Mouse (Mus musculus) lung, embryonic 16.5 days (tissue): ENCODE measurements at regions not wholly inside any gene's neighbourhood (a gene's known extent, or its start where the extent isn't known, plus 50 kb on each side); places are given as distances from the start of the nearest gene placed in this dataset.

Source experiments
- ATAC-seq: fragments of 200-750 bp; cut with Nextera tagmentation; 2 replicates; pipeline ENCODE4 v1.8.0; 2017; ENCODE audit warnings: low read depth, mild to moderate bottlenecking, moderate library complexity
- H3K27ac ChIP-seq: fragments of 300-500 bp; sonication (generic); 2 replicates; pipeline ENCODE4 v1.5.1; 2014; ENCODE audit warnings: mild to moderate bottlenecking, control low read depth, low read length
- H3K27me3 ChIP-seq: fragments of 300-500 bp; sonication (generic); 2 replicates; pipeline ENCODE4 v1.6.1; 2014; ENCODE audit warnings: low read depth, low read length, mixed read lengths; ENCODE audit not compliant: control insufficient read depth, insufficient read depth
- H3K36me3 ChIP-seq: fragments of 300-500 bp; sonication (generic); 2 replicates; pipeline ENCODE4 v1.6.1; 2014; ENCODE audit warnings: low read length; ENCODE audit not compliant: control insufficient read depth, insufficient read depth
- H3K4me1 ChIP-seq: fragments of 300-500 bp; sonication (generic); replicated peaks from 2 replicates; pipeline ENCODE4 v1.6.1; 2014; ENCODE audit warnings: low read length, mixed read lengths; ENCODE audit not compliant: control insufficient read depth, insufficient read depth
- H3K4me2 ChIP-seq: fragments of 300-500 bp; sonication (generic); 2 replicates; pipeline ENCODE4 v1.6.1; 2014; ENCODE audit warnings: low read depth, low read length, control low read depth
- H3K4me3 ChIP-seq: fragments of 300-500 bp; sonication (generic); 2 replicates; pipeline ENCODE4 v1.5.1; 2014; ENCODE audit warnings: mild to moderate bottlenecking, low read length, control low read depth
- H3K9ac ChIP-seq: fragments of 300-500 bp; sonication (generic); 2 replicates; pipeline ENCODE4 v1.6.1; 2014; ENCODE audit warnings: low read length, control low read depth
- H3K9me3 ChIP-seq: fragments of 300-500 bp; sonication (generic); 2 replicates; pipeline ENCODE4 v1.6.1; 2016; ENCODE audit warnings: low read length; ENCODE audit not compliant: control insufficient read depth
- WGBS: fragments of 180-500 bp; shearing (Covaris S2); extraction: QIAGEN DNeasy Blood & Tissue Kit; methylation state at CpG from one replicate; pipeline ENCODE4 v1.1.7; 2014; 5-methylcytosine and 5-hydroxymethylcytosine counted together

- 37% methylated on average over 21 of the region's 21 CpGs for WGBS
- ATAC-seq = 0 out of 2 replicates have a peak, but pooled peaks have one; percentile 26
- H3K9ac ChIP-seq = no peak overlapping the region
- H3K4me3 ChIP-seq = no peak overlapping the region
- H3K27me3 ChIP-seq = no peaks in the 10 kb centered on the region
- H3K4me2 ChIP-seq = 0 out of 2 replicates have a peak overlapping the region, but pooled peaks have one; percentile 12
- H3K9me3 ChIP-seq = no peaks in the 10 kb centered on the region
- H3K36me3 ChIP-seq = no peaks in the 10 kb centered on the region
- no peaks in the 10 kb centered on the region for H3K4me1 ChIP-seq
- no peak overlapping the region for H3K27ac ChIP-seq
These were observed 292.3 kb downstream of the Sec16b start for GRCm38 (mm10) chr1:157798561-157799553.

GRCm38 (mm10) chr1:157801151-157801550, 294.6 kb downstream of the Sec16b start:
- 67% methylated on average over 3 of the region's 3 CpGs for WGBS

DNA sequence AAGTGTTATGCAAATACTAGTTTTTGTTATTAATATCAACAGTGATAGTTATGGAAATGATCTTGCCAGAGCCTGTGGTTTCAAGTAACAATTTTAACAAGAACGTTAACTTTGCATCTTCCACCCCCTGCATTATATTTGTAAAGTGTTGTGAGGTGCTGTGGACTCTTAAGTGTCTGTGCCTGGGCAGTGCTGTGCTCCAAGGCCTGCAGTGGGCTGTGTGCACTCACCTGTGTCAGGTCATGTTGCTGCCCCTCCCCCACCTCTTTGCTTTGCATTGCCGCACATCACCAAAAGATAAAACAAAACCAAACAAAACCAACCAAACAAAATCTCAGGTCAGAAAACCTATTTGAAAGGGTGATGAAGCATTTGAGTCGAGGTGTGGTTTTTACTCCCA, 297.7 kb downstream of the Sec16b start:
- no peak for ATAC-seq
- H3K4me2 ChIP-seq = no peak overlapping the region
- H3K4me3 ChIP-seq = no peak overlapping the region
- H3K27me3 ChIP-seq = no peaks in the 10 kb centered on the region
- no peaks in the 10 kb centered on the region for H3K4me1 ChIP-seq
- 67% methylated on average over 3 of the region's 3 CpGs for WGBS
- no peaks in the 10 kb centered on the region for H3K36me3 ChIP-seq
- no peak overlapping the region for H3K9ac ChIP-seq
- H3K27ac ChIP-seq = no peak overlapping the region
- no peaks in the 10 kb centered on the region for H3K9me3 ChIP-seq

More at GRCm38 (mm10) chr1:157801151-157801550, 294.6 kb downstream of the Sec16b start:
- no peak for ATAC-seq
- Histone ChIP-seq H3K27ac (no peak overlapping the region), H3K36me3 (no peaks in the 10 kb centered on the region), H3K27me3 (no peaks in the 10 kb centered on the region), H3K4me3 (no peak overlapping the region), H3K4me1 (no peaks in the 10 kb centered on the region), H3K9me3 (no peaks in the 10 kb centered on the region), H3K9ac (no peak overlapping the region), H3K4me2 (no peak overlapping the region)

GRCm38 (mm10) chr1:157806296-157806695, 299.8 kb downstream of the Sec16b start:
- WGBS = 70% methylated on average over 1 of the region's 1 CpGs
- H3K9me3 ChIP-seq = no peaks in the 10 kb centered on the region
- ATAC-seq = no peak
- H3K9ac ChIP-seq = no peak overlapping the region
- H3K27ac ChIP-seq = no peak overlapping the region
- no peaks in the 10 kb centered on the region for H3K36me3 ChIP-seq
- no peak overlapping the region for H3K4me2 ChIP-seq
- no peaks in the 10 kb centered on the region for H3K27me3 ChIP-seq
- H3K4me3 ChIP-seq = no peak overlapping the region
- no peaks in the 10 kb centered on the region for H3K4me1 ChIP-seq

- no peaks in the 10 kb centered on the region for H3K27me3 ChIP-seq
- ATAC-seq = no peak
- no peaks in the 10 kb centered on the region for H3K36me3 ChIP-seq
- H3K27ac ChIP-seq = no peak overlapping the region
- no peak overlapping the region for H3K9ac ChIP-seq
- no peaks in the 10 kb centered on the region for H3K4me1 ChIP-seq
- H3K4me2 ChIP-seq = no peak overlapping the region
- H3K4me3 ChIP-seq = no peak overlapping the region
- no peaks in the 10 kb centered on the region for H3K9me3 ChIP-seq
- WGBS = 77% methylated on average over 8 of the region's 8 CpGs
These were observed 303.3 kb downstream of the Sec16b start for GRCm38 (mm10) chr1:157809674-157810471.

- Histone ChIP-seq H3K27me3 (no peaks in the 10 kb centered on the region), H3K9ac (no peak overlapping the region), H3K4me3 (no peak overlapping the region), H3K9me3 (no peaks in the 10 kb centered on the region), H3K36me3 (no peaks in the 10 kb centered on the region), H3K27ac (no peak overlapping the region), H3K4me1 (no peaks in the 10 kb centered on the region), H3K4me2 (no peak overlapping the region)
- ATAC-seq = no peak
These were observed 304.1 kb downstream of the Sec16b start for GRCm38 (mm10) chr1:157810657-157811056.

DNA sequence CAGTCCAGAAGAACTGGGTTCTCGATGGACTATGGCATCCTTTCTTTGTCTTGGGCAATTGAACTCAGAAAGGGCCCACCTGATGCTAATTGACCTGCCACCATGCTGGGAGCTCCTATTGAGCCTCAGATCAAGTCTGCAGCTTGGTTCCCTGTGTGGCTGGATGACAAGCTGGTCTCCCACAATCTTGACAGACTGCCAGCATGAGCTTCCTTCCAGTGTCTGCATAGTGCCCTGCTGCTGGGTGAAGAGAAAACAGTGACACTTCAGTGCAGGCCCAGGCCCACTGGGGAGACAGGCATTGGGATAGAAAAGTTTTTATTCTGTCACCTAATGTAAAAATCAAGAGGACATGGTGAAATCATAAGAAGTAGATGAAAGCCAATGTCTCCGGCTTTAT, 321.4 kb downstream of the Sec16b start:
- H3K4me3 ChIP-seq = no peak overlapping the region
- no peak overlapping the region for H3K27ac ChIP-seq
- H3K36me3 ChIP-seq = no peaks in the 10 kb centered on the region
- H3K9me3 ChIP-seq = no peaks in the 10 kb centered on the region
- H3K9ac ChIP-seq = no peak overlapping the region
- H3K4me2 ChIP-seq = no peak overlapping the region
- 64% methylated on average over 2 of the region's 2 CpGs for WGBS
- no peaks in the 10 kb centered on the region for H3K4me1 ChIP-seq
- no peaks in the 10 kb centered on the region for H3K27me3 ChIP-seq
- ATAC-seq = no peak

GRCm38 (mm10) chr1:157831511-157831910, 325.0 kb downstream of the Sec16b start:
- no peak overlapping the region for H3K27ac ChIP-seq
- H3K4me1 ChIP-seq = no peaks in the 10 kb centered on the region
- no peak overlapping the region for H3K4me2 ChIP-seq
- H3K9ac ChIP-seq = no peak overlapping the region
- WGBS = 30% methylated on average over 2 of the region's 2 CpGs
- H3K36me3 ChIP-seq = no peaks in the 10 kb centered on the region
- H3K9me3 ChIP-seq = no peaks in the 10 kb centered on the region
- no peak overlapping the region for H3K4me3 ChIP-seq
- no peaks in the 10 kb centered on the region for H3K27me3 ChIP-seq
- ATAC-seq = no peak

GRCm38 (mm10) chr1:157872775-157873174, 366.2 kb downstream of the Sec16b start:
- Histone ChIP-seq H3K9me3 (no peaks in the 10 kb centered on the region), H3K4me2 (no peak overlapping the region), H3K36me3 (no peaks in the 10 kb centered on the region), H3K9ac (no peak overlapping the region), H3K27me3 (no peaks in the 10 kb centered on the region), H3K4me1 (no peaks in the 10 kb centered on the region), H3K27ac (no peak overlapping the region), H3K4me3 (no peak overlapping the region)
- WGBS = 73% methylated on average over 5 of the region's 5 CpGs
- no peak for ATAC-seq
